Mouse (Mus musculus) spleen, adult 2 months (tissue): ENCODE data around the gene Hsd17b14.

Experiments
- CTCF ChIP-seq: fragments of 200-500 bp; IDR thresholded peaks from 2 replicates; pipeline ENCODE4 v1.5.1; 2011; ENCODE audit warnings: mild to moderate bottlenecking, inconsistent platforms; ENCODE audit not compliant: insufficient read depth, insufficient read length, insufficient replicate concordance; ENCODE audit errors: extremely low read depth
- POLR2A ChIP-seq: fragments of 200-500 bp; IDR thresholded peaks from 2 replicates; pipeline ENCODE4 v1.6.1; 2011; ENCODE audit warnings: low read depth, low read length, inconsistent platforms

DNA sequence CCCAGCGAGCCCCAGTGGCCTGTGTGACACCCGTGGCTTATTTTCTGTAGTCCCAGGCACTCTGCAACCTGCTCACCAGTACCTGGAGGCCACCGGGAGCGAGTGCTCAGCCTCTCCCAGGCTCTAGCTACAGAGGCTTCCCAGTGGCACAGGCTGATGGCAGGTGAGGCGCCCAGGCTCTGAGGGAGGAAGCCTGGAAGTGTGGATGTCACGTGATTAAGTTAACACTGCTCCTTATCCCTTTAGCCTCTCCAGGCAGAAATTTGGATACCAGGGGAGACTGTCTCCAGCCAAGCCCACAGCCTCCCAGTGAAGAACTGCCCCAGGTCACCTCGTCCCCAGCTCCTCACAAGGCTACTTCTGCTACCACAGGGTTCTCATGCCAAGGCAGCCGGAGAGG is 1.2 kb upstream of the Hsd17b14 start:
- TF ChIP-seq CTCF: no peak
- no peak for TF ChIP-seq POLR2A
